Mouse (Mus musculus) erythroblast, embryonic 14.5 days (primary cell): ENCODE measurements around the gene Ppp1r12c. TPM values are rescaled to one million over a fixed set of nuclear protein-coding genes. Genes with fewer than 3 reads are reported as not detected.

Source experiments
- H3K27me3 ChIP-seq: 2 replicates; pipeline ENCODE4 v1.6.1; 2012; ENCODE audit warnings: inconsistent platforms; ENCODE audit not compliant: control insufficient read depth
- H3K36me3 ChIP-seq: 2 replicates; pipeline ENCODE4 v1.6.1; 2012; ENCODE audit warnings: mild to moderate bottlenecking, inconsistent platforms; ENCODE audit not compliant: control insufficient read depth
- H3K4me1 ChIP-seq: 2 replicates; pipeline ENCODE4 v1.6.1; 2012; ENCODE audit warnings: inconsistent platforms; ENCODE audit not compliant: control insufficient read depth
- H3K4me3 ChIP-seq: replicated peaks from 2 replicates; pipeline ENCODE3; 2012; ENCODE audit warnings: moderate library complexity, mild to moderate bottlenecking, inconsistent platforms
- H3K9me3 ChIP-seq: 2 replicates; pipeline ENCODE4 v1.6.1; 2012; ENCODE audit warnings: low read length, inconsistent platforms, mixed read lengths; ENCODE audit not compliant: control insufficient read depth
- GATA1 ChIP-seq: IDR thresholded peaks from 2 replicates; pipeline ENCODE4 v1.6.1; 2012; ENCODE audit warnings: low read length, inconsistent platforms, mixed read lengths
- TAL1 ChIP-seq: IDR thresholded peaks from 3 replicates; pipeline ENCODE4 v1.6.1; 2012; ENCODE audit warnings: low read length, inconsistent platforms, mixed read lengths
- polyA plus RNA-seq: library from polyadenylated mRNA; stranded (reverse); fragments of >175 nt; gene quantifications from 2 replicates; pipeline ENCODE4 v1.2.3, GENCODE M21; 2012

The Ppp1r12c gene
- 10.8 and 16.5 TPM in 2 replicates for polyA plus RNA-seq

- H3K4me1 ChIP-seq, result peaks cover 67% of the 10 kb centered on the region
- H3K9me3 ChIP-seq, result no peaks in the 10 kb centered on the region
- H3K4me3 ChIP-seq, result peak within 1 kb of the TSS; percentile 90
- no peak for TF ChIP-seq TAL1
- TF ChIP-seq GATA1, result no peak
- H3K27me3 ChIP-seq, result no peaks in the 10 kb centered on the region
- peaks cover 28% of the 10 kb centered on the region for H3K36me3 ChIP-seq
Observed at GRCm38 (mm10) chr7:4501558-4502397, at the start of gene Ppp1r12c. Gene Ppp1r12c (minus strand): TSS chr7:4501680.

- no peaks in the 10 kb centered on the region for H3K9me3 ChIP-seq
- H3K36me3 ChIP-seq, result no peaks in the 10 kb centered on the region
- H3K27me3 ChIP-seq, result peaks cover 13% of the 10 kb centered on the region
- TF ChIP-seq TAL1, result no peak
- no peak for TF ChIP-seq GATA1
- H3K4me1 ChIP-seq, result peaks cover 6% of the 10 kb centered on the region
- H3K4me3 ChIP-seq, result no peak within 1 kb of the TSS
Observed at GRCm38 (mm10) chr7:4547221-4547641, 45.8 kb upstream of the Ppp1r12c start, which contains the start of gene Syt5. Gene Syt5 (minus strand): TSS chr7:4547541.

GRCm38 (mm10) chr7:4546591-4547131, 45.2 kb upstream of the Ppp1r12c start:
- H3K27me3 ChIP-seq, result peaks cover 13% of the 10 kb centered on the region
- no peaks in the 10 kb centered on the region for H3K36me3 ChIP-seq
- H3K4me3 ChIP-seq, result no peak overlapping the region
- no peaks in the 10 kb centered on the region for H3K9me3 ChIP-seq
- H3K4me1 ChIP-seq, result peaks cover 6% of the 10 kb centered on the region
- no peak for TF ChIP-seq TAL1
- no peak for TF ChIP-seq GATA1

- no peak for TF ChIP-seq TAL1
- TF ChIP-seq GATA1, result no peak
- H3K27me3 ChIP-seq, result peaks cover 13% of the 10 kb centered on the region
- H3K9me3 ChIP-seq, result no peaks in the 10 kb centered on the region
- H3K36me3 ChIP-seq, result no peaks in the 10 kb centered on the region
- peaks cover 6% of the 10 kb centered on the region for H3K4me1 ChIP-seq
- no peak overlapping the region for H3K4me3 ChIP-seq
Observed at GRCm38 (mm10) chr7:4546050-4546449, 44.6 kb upstream of the Ppp1r12c start.

GRCm38 (mm10) chr7:4542013-4542412, 40.5 kb upstream of the Ppp1r12c start:
- no peak for TF ChIP-seq GATA1
- no peak for TF ChIP-seq TAL1
- H3K27me3 ChIP-seq, result peaks cover 7% of the 10 kb centered on the region

GRCm38 (mm10) chr7:4541344-4541743, 39.9 kb upstream of the Ppp1r12c start:
- Histone ChIP-seq H3K36me3 (no peaks in the 10 kb centered on the region), H3K9me3 (no peaks in the 10 kb centered on the region), H3K27me3 (no peaks in the 10 kb centered on the region; the same call in none of the 2 replicates), H3K4me3 (no peak overlapping the region), H3K4me1 (no peaks in the 10 kb centered on the region; the same call in 1 of the 2 replicates)
- TF ChIP-seq GATA1 (no peak), TAL1 (no peak)

More at GRCm38 (mm10) chr7:4542013-4542412, 40.5 kb upstream of the Ppp1r12c start:
- Histone ChIP-seq H3K4me1 (peaks cover 2% of the 10 kb centered on the region; the same call in 1 of the 2 replicates), H3K36me3 (no peaks in the 10 kb centered on the region), H3K9me3 (no peaks in the 10 kb centered on the region), H3K4me3 (no peak overlapping the region)

- Histone ChIP-seq H3K27me3 (peaks cover 4% of the 10 kb centered on the region), H3K9me3 (no peaks in the 10 kb centered on the region), H3K36me3 (no peaks in the 10 kb centered on the region), H3K4me1 (no peaks in the 10 kb centered on the region; the same call in 1 of the 2 replicates), H3K4me3 (no peak overlapping the region)
- no peak for TF ChIP-seq TAL1
- TF ChIP-seq GATA1, result no peak
Observed at GRCm38 (mm10) chr7:4539019-4539418, 37.5 kb upstream of the Ppp1r12c start.

GRCm38 (mm10) chr7:4537181-4537580, 35.7 kb upstream of the Ppp1r12c start:
- H3K4me3 ChIP-seq, result no peak overlapping the region
- peaks cover under 1% of the 10 kb centered on the region for H3K4me1 ChIP-seq
- H3K27me3 ChIP-seq, result peaks cover 11% of the 10 kb centered on the region
- TF ChIP-seq GATA1, result no peak
- TF ChIP-seq TAL1, result no peak
- no peaks in the 10 kb centered on the region for H3K36me3 ChIP-seq
- H3K9me3 ChIP-seq, result no peaks in the 10 kb centered on the region

GRCm38 (mm10) chr7:4536369-4536768, 34.9 kb upstream of the Ppp1r12c start:
- Histone ChIP-seq H3K27me3 (peaks cover 19% of the 10 kb centered on the region), H3K9me3 (no peaks in the 10 kb centered on the region), H3K4me3 (no peak overlapping the region), H3K36me3 (no peaks in the 10 kb centered on the region), H3K4me1 (peaks cover 3% of the 10 kb centered on the region)
- TF ChIP-seq TAL1 (no peak), GATA1 (no peak)
